Mouse (Mus musculus): ENCODE measurements at regions not wholly inside any gene's neighbourhood (a gene's known extent, or its start where the extent isn't known, plus 50 kb on each side); places are given as distances from the start of the nearest gene placed in this dataset.

DNA sequence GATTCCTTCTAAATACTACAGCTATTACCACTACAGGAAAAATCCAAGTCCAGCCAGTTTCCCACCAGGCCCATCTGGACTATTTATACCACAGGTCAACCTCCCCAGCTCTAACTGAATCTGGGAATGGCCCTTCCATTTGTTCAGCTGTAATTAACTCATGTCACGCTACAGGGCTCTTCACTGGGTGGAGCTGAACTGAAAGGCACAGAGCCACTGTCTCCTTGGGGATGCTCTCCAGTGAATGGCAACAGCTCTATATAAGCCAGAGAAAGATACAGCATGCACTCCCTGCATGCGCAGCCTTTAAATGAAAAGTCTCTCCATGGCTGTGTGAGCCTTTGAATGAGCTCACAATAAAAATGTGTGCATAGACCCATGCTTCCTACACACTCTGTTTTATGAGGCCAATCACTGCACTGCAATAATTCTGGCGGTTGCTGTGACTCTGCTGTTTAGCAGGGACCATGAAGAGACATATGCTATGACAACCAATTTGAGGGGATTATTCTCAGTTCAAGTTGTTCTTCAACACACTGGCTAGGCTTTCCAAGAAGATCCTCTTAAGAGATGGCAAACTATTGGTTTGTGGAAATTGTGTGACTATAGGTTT lies 376.3 kb upstream of the Kif18a start:
- TF ChIP-seq CTCF (IDR thresholded peaks at IDR 0.05) (no peak), EP300 (IDR thresholded peaks at IDR 0.05) (no peak)

Measured in lung, postnatal 0 days (tissue).